Mouse (Mus musculus) heart, postnatal 0 days (tissue): Measurements from ENCODE around the gene Acacb.

ENCODE experiments used
- CTCF ChIP-seq: IDR thresholded peaks from 2 replicates; pipeline ENCODE4 v1.5.1; 2016; ENCODE audit warnings: antibody characterized with exemption, control low read depth, low read depth
- EP300 ChIP-seq: IDR thresholded peaks from 2 replicates; pipeline ENCODE4 v1.6.1; 2016; ENCODE audit warnings: antibody characterized with exemption, low read depth

GRCm38 (mm10) chr5:114298212-114298894 lies 152.0 kb downstream of the Acacb start:
- TF ChIP-seq EP300 (no peak), CTCF (no peak)
